Mouse (Mus musculus) cerebellum, adult 11 months (tissue): Measurements from ENCODE around the gene N4bp2.
A peak's percentile ranks its signal among the peaks of the same experiment; 100 is the strongest.
"Not testable (repeated sequence)": the region's sequence is repeated elsewhere in the genome, so short reads cannot be mapped to it uniquely, and the experiment has no call there.

Source experiments
- DNase-seq: peaks from one replicate; pipeline ENCODE4 v3.0.0; 2022

Gene N4bp2

GRCm38 (mm10) chr5:65764786-65765634, 1.7 kb downstream of the N4bp2 start:
- peak; percentile 78 for DNase-seq

DNA sequence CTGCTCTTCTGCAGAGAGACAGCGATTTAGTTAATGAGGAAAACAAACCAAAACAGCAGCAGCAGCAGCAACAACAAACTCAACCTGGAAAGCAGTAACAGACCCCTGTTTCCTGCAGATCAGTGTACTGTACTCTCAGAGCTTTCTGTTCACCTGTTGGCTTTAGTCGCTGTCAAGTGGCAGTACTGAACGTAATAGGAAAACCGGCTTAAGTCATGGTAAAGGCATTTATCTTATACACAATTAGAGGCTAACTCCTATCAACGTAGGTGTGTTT, 2.3 kb downstream of the N4bp2 start:
- DNase-seq, result no peak

DNA sequence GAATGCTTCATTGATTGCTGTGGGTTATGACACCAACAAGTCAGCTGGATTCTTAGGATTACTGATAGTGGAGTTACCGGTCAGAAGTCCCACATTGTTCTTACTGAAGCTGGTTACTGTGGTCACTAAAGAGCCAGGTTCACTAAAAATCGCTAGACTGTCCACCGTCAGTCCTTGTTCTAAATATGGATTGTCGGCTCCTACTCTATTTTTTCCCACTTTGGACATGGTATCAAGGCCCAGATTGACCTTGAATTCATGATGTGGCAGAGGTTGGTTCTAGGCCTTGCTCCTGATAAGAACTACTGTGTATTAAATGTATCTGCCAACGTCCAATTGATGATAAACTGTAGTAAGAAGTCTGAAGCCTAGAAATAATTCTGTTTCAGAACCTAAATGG, 4.7 kb downstream of the N4bp2 start:
- no peak for DNase-seq

GRCm38 (mm10) chr5:65770065-65770464, 6.7 kb downstream of the N4bp2 start:
- no peak for DNase-seq

DNA sequence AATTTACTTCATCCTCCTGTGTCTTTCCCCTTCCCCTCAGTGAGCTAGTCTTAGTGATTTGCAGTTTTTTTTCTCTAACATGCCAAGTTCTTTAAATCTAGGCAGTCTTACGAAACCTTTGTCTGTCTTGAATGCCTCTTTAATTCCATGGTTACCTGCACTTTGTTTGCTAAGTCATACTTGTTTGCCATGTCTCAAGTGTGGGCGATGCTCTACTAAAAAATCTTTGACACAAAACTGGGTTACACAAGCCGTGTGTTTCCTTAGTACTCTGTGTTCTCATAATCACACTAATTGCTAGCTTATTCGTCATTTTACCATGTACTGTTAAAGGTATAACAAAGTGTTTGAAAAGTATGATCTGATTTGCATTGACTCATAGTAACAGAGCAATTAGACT, 7.2 kb downstream of the N4bp2 start:
- no peak for DNase-seq

- DNase-seq, result not testable (repeated sequence)
These were observed 10.6 kb downstream of the N4bp2 start for GRCm38 (mm10) chr5:65773957-65774356.

- no peak for DNase-seq
These were observed 12.8 kb downstream of the N4bp2 start for GRCm38 (mm10) chr5:65776166-65776565.

GRCm38 (mm10) chr5:65776907-65777306, 13.6 kb downstream of the N4bp2 start:
- DNase-seq, result no peak

GRCm38 (mm10) chr5:65778986-65779385, 15.7 kb downstream of the N4bp2 start:
- DNase-seq, result not testable (repeated sequence)

DNA sequence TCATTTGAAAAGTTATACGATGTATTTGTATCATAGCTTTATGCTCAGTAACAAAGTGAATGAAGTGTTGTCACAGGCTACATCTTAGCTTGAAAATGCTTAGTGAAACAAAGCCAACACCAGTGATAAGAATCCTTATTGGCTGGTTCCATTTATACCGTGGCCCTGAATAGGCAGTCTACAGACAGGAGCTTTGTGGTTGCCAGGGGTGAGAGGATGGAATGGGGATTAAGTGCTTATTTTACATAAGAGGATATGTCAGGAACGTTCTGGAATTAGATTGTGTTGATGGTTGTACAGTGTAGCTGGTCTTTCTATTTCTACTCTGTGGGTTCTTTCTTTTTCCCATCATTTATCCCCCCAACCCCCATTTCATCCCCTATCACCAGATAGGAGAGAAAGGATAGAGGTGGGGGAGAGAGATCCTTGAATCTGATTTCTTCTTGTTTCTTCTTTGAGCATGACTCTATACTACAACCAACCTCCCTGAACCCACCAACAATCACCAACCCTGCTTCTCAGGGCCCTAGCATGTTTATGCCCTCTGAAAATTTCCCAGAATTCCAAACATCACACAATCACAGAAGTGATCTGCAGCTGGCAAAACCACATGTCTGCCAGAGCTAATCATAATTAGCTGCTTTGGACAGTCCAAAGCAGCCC, 16.2 kb downstream of the N4bp2 start:
- DNase-seq, result no peak

DNA sequence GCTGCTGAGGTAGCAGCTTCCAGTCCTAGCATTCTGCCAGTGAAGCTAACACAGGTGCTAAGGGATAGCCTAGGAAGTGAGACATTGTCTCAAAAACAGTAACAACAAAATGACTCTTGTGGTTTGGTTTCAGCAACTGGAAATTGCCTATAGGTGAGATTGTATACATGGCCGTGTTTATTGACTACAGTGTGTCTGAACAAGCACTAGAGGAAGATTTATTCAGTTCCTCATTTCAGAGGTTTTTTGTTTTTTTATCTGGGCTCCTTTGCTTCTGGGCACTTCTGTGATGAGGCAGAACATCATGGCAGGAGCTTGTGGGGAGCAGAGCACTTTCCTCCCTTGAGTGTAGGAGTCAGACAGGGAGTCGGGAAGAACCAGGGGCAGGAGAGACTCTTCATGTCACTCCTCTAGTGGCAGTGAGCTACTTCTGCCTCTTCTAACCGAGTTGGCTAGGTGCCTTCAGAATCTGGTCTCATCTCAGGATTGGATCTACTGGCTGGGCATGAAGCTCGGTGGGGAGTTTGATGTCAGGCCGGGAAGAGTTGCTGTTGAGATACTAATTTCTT, 17.9 kb downstream of the N4bp2 start:
- DNase-seq, result no peak

GRCm38 (mm10) chr5:65781769-65782715, 18.7 kb downstream of the N4bp2 start:
- no peak for DNase-seq

GRCm38 (mm10) chr5:65790604-65791225, 27.4 kb downstream of the N4bp2 start:
- no peak for DNase-seq

GRCm38 (mm10) chr5:65794202-65794601, 30.9 kb downstream of the N4bp2 start:
- DNase-seq, result no peak

DNA sequence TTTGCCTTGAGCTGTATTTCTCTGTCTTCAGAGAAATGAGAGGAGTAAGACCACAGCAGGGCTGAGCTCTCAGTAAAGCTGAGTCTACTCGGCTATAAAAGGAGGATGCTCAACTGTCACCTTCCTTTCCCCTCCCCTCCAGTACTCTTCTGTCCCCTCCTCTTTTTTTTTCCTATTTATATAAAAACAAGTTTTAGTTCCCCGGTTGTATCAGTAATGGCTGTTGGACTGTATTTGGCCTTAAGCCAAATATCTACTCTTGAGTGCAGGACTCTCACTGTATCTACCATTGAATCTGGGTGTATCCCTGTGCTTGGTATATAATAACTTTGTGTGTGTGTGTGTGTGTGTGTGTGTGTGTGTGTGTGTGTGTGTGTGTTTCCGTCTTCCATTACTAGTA, 31.4 kb downstream of the N4bp2 start:
- no peak for DNase-seq

DNA sequence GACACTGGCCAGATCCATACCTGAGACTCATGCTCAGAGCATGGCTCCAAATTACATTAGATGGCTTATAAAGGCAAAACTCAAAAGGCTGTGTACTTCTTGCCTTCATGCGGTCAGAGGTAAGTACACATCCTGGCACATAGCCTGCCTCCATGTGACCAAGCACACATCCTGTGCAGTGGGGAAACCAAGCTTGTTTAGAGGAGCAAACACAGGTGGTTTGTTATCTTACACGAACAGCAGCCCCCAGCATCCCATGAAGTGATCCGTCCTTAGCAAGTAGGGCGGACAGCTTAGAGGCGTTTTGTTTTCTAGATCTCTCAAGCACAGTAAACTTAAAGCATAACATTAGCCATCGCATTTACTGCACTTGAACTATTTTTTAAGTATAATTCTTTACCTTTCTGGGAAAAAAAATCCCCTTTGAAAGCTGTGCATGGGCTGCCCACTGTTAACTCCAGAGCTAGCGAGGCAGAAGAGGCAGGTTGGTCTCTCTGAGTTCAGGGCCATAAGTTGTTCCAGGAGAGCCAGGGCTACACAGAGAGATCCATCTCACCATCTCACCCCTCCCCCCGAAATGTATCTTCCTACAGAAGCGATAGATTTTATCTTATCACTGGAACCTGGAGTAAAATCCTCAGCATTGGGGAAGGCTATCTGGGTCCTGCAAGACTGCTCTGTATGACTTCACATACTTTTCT, 32.1 kb downstream of the N4bp2 start:
- DNase-seq, result no peak

GRCm38 (mm10) chr5:65795994-65796298, 32.6 kb downstream of the N4bp2 start:
- no peak for DNase-seq

GRCm38 (mm10) chr5:65823601-65824133, 60.3 kb downstream of the N4bp2 start:
- DNase-seq, result no peak

GRCm38 (mm10) chr5:65826476-65826875, 63.2 kb downstream of the N4bp2 start:
- DNase-seq, result no peak

DNA sequence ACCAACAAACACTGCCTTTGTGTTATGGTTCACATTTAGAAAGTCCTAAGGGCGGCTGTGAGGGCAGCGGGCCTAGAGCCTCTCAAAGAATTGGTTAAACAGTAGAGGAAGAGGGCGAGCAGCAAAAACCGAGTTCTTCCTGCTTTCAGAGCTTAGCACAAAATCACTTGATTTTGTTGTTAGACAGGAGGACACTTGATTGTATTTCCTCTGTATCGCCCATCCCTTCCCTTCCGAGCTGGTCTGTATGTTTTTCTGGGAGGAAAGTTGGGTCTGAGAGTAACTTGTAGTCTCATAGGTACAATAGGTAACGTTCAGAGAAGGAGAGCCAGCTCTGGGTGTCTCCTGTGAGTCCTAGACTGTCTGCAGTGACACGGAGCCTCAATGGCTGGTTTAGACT, 63.8 kb downstream of the N4bp2 start:
- no peak for DNase-seq

DNA sequence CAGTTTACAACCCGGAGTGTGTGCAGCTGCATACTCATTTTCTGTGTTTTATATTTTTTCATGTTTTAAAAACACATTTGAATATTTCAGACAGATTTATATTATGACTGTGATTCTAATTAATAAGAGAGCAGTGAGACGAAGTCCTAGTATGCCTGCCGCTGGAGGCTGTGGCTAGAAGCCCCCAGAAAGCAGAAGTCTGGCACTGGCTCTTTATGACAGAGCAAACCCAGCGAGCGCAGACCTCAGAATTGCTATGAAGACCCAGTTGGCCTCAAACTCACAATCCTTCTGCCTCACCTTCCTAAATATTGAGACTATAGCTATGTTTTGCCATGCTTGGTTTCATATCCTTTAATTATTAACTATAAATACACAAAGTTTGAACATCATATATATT, 64.9 kb downstream of the N4bp2 start:
- DNase-seq, result no peak

- DNase-seq, result no peak
These were observed 65.7 kb downstream of the N4bp2 start for GRCm38 (mm10) chr5:65829059-65829458.
